Mouse (Mus musculus) liver, embryonic 11.5 days (tissue): Measurements from ENCODE around the gene Ntrk2. TPM values are rescaled to one million over a fixed set of nuclear protein-coding genes. Genes with fewer than 3 reads are reported as not detected.
"Not testable (repeated sequence)": the region's sequence is repeated elsewhere in the genome, so short reads cannot be mapped to it uniquely, and the experiment has no call there.

Source experiments
- ATAC-seq: fragments of 200-750 bp; cut with Nextera tagmentation; replicated peaks from 2 replicates; pipeline ENCODE4 v1.8.0; 2017; ENCODE audit warnings: moderate number of reproducible peaks, mild to moderate bottlenecking, moderate TSS enrichment, moderate library complexity; ENCODE audit not compliant: low FRiP score
- DNase-seq: peaks from one replicate; pipeline ENCODE4 v3.0.0-alpha.2; 2017; ENCODE audit warnings: low spot score
- H3K27ac ChIP-seq: fragments of 300-500 bp; sonication (generic); 2 replicates; pipeline ENCODE4 v1.5.1; 2014; ENCODE audit warnings: mild to moderate bottlenecking, low read depth, low read length, control low read depth
- H3K27me3 ChIP-seq: fragments of 300-500 bp; sonication (generic); replicated peaks from 2 replicates; pipeline ENCODE4 v1.6.1; 2014; ENCODE audit warnings: low read length, mixed read lengths; ENCODE audit not compliant: control insufficient read depth, insufficient read depth
- H3K36me3 ChIP-seq: fragments of 300-500 bp; sonication (generic); 2 replicates; pipeline ENCODE4 v1.6.1; 2014; ENCODE audit warnings: mild to moderate bottlenecking, low read length, moderate library complexity, mixed read lengths; ENCODE audit not compliant: control insufficient read depth, insufficient read depth
- H3K4me1 ChIP-seq: fragments of 300-500 bp; sonication (generic); replicated peaks from 2 replicates; pipeline ENCODE4 v1.6.1; 2014; ENCODE audit warnings: low read length, mixed read lengths; ENCODE audit not compliant: control insufficient read depth, insufficient read depth
- H3K4me2 ChIP-seq: fragments of 300-500 bp; sonication (generic); 2 replicates; pipeline ENCODE4 v1.6.1; 2014; ENCODE audit warnings: mild to moderate bottlenecking, control low read depth, moderate library complexity
- H3K4me3 ChIP-seq: fragments of 300-500 bp; sonication (generic); 2 replicates; pipeline ENCODE4 v1.5.1; 2014; ENCODE audit warnings: low read depth, low read length, control low read depth
- H3K9ac ChIP-seq: fragments of 300-500 bp; sonication (generic); 2 replicates; pipeline ENCODE4 v1.6.1; 2014; ENCODE audit warnings: low read depth, low read length, control low read depth
- H3K9me3 ChIP-seq: fragments of 300-500 bp; sonication (generic); 2 replicates; pipeline ENCODE4 v1.6.1; 2016; ENCODE audit warnings: low read length, inconsistent platforms, mixed read lengths; ENCODE audit not compliant: control insufficient read depth
- WGBS: fragments of 180-500 bp; shearing (Covaris S2); extraction: QIAGEN DNeasy Blood & Tissue Kit; methylation state at CpG from one replicate; pipeline ENCODE4 v1.1.7; 2014; 5-methylcytosine and 5-hydroxymethylcytosine counted together
- polyA plus RNA-seq: library from polyadenylated mRNA; unstranded; fragments of >200 nt; fragmentation: Nextera tagmentation; extraction: Ambion mirVana; gene quantifications from 2 replicates; pipeline ENCODE4 v1.2.1, GENCODE M21; 2014

Gene Ntrk2
- polyA plus RNA-seq, 1 experiment from 2014 or later: 1.9 TPM

DNA sequence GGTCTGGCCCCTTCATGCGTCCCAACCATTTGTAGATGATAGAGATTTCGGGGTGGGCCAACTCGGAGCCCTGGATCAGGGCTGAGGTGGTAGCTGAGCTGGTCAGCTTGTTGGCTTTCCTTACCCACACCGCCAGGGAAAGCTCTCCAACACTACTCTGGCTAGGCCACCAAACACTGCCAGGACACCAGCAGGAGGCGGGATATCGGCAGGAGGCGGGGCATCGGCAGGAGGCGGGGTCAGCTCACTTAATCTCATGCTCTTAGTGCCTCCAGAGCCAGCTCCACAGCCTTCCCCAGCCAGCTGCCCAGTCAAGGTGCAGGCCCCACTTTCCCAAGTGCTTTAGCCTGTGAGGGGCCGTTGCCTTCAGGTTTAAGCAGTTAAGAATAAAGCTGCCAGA lies 293.7 kb downstream of the Ntrk2 start:
- Histone ChIP-seq H3K4me1 (no peaks in the 10 kb centered on the region), H3K9me3 (no peaks in the 10 kb centered on the region), H3K27me3 (no peaks in the 10 kb centered on the region), H3K27ac (no peak overlapping the region), H3K36me3 (no peaks in the 10 kb centered on the region), H3K9ac (no peak overlapping the region), H3K4me2 (no peak overlapping the region), H3K4me3 (no peak overlapping the region)
- WGBS: 40% methylated on average over 10 of the region's 10 CpGs
- no peak for DNase-seq
- ATAC-seq: no peak

DNA sequence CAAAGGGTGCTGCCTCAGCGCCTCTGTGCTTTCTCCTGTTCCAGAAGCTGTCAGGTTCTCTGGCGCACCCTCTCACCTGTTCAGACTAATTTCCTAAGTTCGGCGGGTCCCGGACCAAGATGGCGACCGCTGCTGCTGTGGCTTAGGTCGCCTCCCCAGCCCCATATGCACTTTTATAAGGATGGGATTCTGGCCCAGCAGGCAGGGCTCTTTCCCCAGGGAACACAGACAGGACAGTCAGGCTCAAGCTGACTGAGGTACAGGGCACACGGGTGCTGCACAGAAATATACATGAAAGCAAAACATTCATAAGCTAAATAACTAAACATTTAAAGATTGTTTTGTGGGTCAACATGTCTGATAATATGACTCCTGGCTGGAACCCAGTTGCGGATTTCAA lies 301.4 kb downstream of the Ntrk2 start:
- not testable (repeated sequence) for H3K4me2 ChIP-seq, H3K27ac ChIP-seq, H3K9me3 ChIP-seq, H3K9ac ChIP-seq, H3K4me1 ChIP-seq, H3K4me3 ChIP-seq, ATAC-seq, H3K36me3 ChIP-seq, H3K27me3 ChIP-seq, DNase-seq
- 89% methylated on average over 10 of the region's 10 CpGs for WGBS

DNA sequence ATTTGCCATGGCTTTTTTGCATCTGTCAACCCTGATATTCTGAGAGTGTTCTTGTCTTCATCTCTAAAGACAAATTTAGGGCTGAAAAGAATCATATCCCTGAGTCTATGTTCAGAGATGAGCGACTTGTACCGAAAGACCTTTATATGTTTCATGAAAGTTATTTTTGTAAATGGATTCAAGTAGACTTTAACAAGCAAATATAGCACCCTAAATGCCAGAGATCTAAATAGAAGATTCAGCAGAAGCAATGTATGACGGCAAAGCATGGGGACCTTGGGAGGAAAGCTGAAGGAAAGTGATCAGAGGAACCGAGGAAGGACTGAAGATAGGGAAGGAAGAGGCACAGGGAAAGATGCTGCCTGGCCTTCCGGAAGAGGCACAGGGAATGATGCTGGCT lies 303.7 kb downstream of the Ntrk2 start:
- no peak for DNase-seq
- Histone ChIP-seq H3K27ac (no peak overlapping the region), H3K27me3 (no peaks in the 10 kb centered on the region), H3K4me1 (no peaks in the 10 kb centered on the region), H3K4me3 (no peak overlapping the region), H3K36me3 (no peaks in the 10 kb centered on the region), H3K9me3 (no peaks in the 10 kb centered on the region; the same call in 1 of the 2 replicates), H3K4me2 (no peak overlapping the region), H3K9ac (no peak overlapping the region)
- 88% methylated on average over 5 of the region's 5 CpGs for WGBS
- no peak for ATAC-seq

- WGBS: 91% methylated on average over 1 of the region's 1 CpGs
- Histone ChIP-seq H3K36me3 (no peaks in the 10 kb centered on the region), H3K9ac (no peak overlapping the region), H3K4me1 (no peaks in the 10 kb centered on the region), H3K4me3 (no peak overlapping the region), H3K27ac (no peak overlapping the region), H3K27me3 (no peaks in the 10 kb centered on the region), H3K4me2 (no peak overlapping the region), H3K9me3 (no peaks in the 10 kb centered on the region; the same call in 1 of the 2 replicates)
- DNase-seq (no peak), ATAC-seq (no peak)
Measured at GRCm38 (mm10) chr13:59114684-59115083, 308.3 kb downstream of the Ntrk2 start.

GRCm38 (mm10) chr13:59115551-59115950 lies 309.2 kb downstream of the Ntrk2 start:
- WGBS: 88% methylated on average over 14 of the region's 14 CpGs
- no peak overlapping the region for H3K27ac ChIP-seq
- H3K4me2 ChIP-seq: no peak overlapping the region
- no peak overlapping the region for H3K9ac ChIP-seq
- DNase-seq: no peak
- no peaks in the 10 kb centered on the region for H3K36me3 ChIP-seq
- H3K27me3 ChIP-seq: no peaks in the 10 kb centered on the region
- H3K4me1 ChIP-seq: no peaks in the 10 kb centered on the region
- H3K9me3 ChIP-seq: no peaks in the 10 kb centered on the region; the same call in 1 of the 2 replicates
- no peak for ATAC-seq
- no peak overlapping the region for H3K4me3 ChIP-seq

DNA sequence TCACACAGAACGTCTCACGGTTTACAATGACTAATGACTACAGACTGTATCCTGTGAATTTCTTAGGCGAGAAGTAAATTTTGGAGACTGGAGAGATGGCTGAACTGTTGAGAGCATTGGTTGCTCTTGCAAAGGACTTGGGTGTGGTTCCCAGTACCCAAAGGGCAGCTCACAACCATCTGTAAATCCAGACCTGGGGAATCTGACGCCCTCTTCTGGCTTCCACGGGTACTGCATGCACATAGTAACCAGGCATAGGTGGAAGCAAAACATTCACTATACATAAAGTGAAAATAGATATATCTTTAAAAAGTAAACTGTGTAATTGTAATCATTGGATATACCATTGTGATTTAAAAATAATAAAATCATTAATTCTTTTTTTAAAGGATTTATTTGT lies 310.9 kb downstream of the Ntrk2 start:
- no peak for ATAC-seq
- Histone ChIP-seq H3K9ac (no peak overlapping the region), H3K27ac (no peak overlapping the region), H3K4me3 (no peak overlapping the region), H3K9me3 (no peaks in the 10 kb centered on the region; the same call in 1 of the 2 replicates), H3K27me3 (no peaks in the 10 kb centered on the region), H3K4me2 (no peak overlapping the region), H3K4me1 (no peaks in the 10 kb centered on the region), H3K36me3 (no peaks in the 10 kb centered on the region)
- WGBS: 74% methylated on average over 5 of the region's 5 CpGs
- DNase-seq: no peak

GRCm38 (mm10) chr13:59119596-59120394 lies 313.4 kb downstream of the Ntrk2 start:
- Histone ChIP-seq H3K27ac (no peak overlapping the region), H3K4me1 (no peaks in the 10 kb centered on the region)
- 71% methylated on average over 10 of the region's 10 CpGs for WGBS

DNA sequence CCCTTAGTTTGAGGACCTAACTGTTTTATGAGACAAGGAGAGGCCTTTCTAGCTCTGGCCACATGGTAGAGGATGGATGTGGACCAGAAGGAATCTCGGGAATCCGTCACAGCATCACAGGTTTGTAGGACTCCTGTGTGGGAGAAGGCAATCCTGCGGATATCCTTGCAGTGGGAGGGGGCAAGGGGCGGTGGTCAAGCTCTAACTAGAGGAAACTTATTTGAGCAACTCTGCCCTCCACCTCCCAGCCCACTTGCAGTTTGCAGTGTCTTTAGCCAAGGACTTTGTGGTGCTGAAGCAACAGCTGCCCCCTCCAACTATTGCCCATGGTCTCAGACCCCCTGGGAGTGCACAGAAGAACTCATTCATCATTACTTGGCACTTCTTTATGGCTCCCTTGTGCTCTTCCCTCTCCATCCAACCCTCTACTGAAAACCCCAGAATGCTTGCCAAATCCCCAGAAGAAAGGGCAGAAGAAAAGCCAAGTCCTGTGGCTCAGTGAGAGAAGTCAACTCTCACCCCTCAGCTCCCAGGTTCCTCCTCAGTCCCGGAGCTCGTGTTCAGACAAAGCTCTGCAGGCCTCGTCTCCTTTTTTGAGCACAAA lies 336.9 kb downstream of the Ntrk2 start:
- Histone ChIP-seq H3K4me1 (no peaks in the 10 kb centered on the region), H3K27me3 (no peaks in the 10 kb centered on the region), H3K27ac (no peak overlapping the region), H3K4me2 (no peak overlapping the region), H3K9me3 (no peaks in the 10 kb centered on the region), H3K4me3 (no peak overlapping the region), H3K36me3 (no peaks in the 10 kb centered on the region), H3K9ac (no peak overlapping the region)
- no peak for ATAC-seq
- DNase-seq: no peak
- 75% methylated on average over 7 of the region's 7 CpGs for WGBS

More at GRCm38 (mm10) chr13:59119596-59120394, 313.4 kb downstream of the Ntrk2 start:
- no peak overlapping the region for H3K4me3 ChIP-seq
- no peaks in the 10 kb centered on the region; the same call in 1 of the 2 replicates for H3K9me3 ChIP-seq
- H3K27me3 ChIP-seq: no peaks in the 10 kb centered on the region
- no peak overlapping the region for H3K4me2 ChIP-seq
- H3K9ac ChIP-seq: no peak overlapping the region
- DNase-seq (no peak), ATAC-seq (no peak)
- no peaks in the 10 kb centered on the region for H3K36me3 ChIP-seq
